Comparison of ENCODE assay signal across 8 mouse cellular contexts in genomic region chr6:113690400-113691083, GRCm38 (mm10). TPM values are rescaled to one million over a fixed set of nuclear protein-coding genes. Genes with fewer than 3 reads are reported as not detected.
DNase-seq lines count a peak whose midpoint lies in the region; ATAC-seq and TF ChIP-seq lines count a peak whose summit lies in the region.

No protein-coding gene starts in this region.

- peak overlapping the region; percentile 41 for H3K9ac ChIP-seq in ES-Bruce4 (ENCODE audit: low read depth, poor library complexity, severe bottlenecking)
- peak overlapping the region; percentile 17; the same call in 1 of the 2 replicates for H3K9ac ChIP-seq in forebrain, embryonic 14.5 days (ENCODE audit: low read length)
- peak overlapping the region; percentile 60 for H3K9ac ChIP-seq in intestine, embryonic 16.5 days (ENCODE audit: low read depth, low read length)

- H3K9me3 ChIP-seq in ES-Bruce4 (replicated peaks; ENCODE audit: control insufficient read depth, insufficient read depth, low read length, poor library complexity, severe bottlenecking) = no peaks in the 10 kb centered on the region
- no peaks in the 10 kb centered on the region for H3K9me3 ChIP-seq in forebrain, embryonic 14.5 days (replicated peaks; ENCODE audit: control insufficient read depth, low read length)
- H3K9me3 ChIP-seq in intestine, embryonic 16.5 days (ENCODE audit: control insufficient read depth, low read length) = no peaks in the 10 kb centered on the region

- peak overlapping the region; percentile 15; the same call in 1 of the 2 replicates for H3K4me3 ChIP-seq in ES-Bruce4 (ENCODE audit: low read depth, low read length)
- no peak overlapping the region for H3K4me3 ChIP-seq in forebrain, embryonic 14.5 days (ENCODE audit: low read depth, low read length)
- H3K4me3 ChIP-seq in intestine, embryonic 16.5 days (ENCODE audit: low read length) = peak overlapping the region; percentile 35
- H3K4me3 ChIP-seq in lung, adult 2 months (replicated peaks; ENCODE audit: extremely low read depth, low read depth, low read length) = peak overlapping the region; percentile 14
- H3K4me3 ChIP-seq in cerebellum, adult 2 months (replicated peaks; ENCODE audit: insufficient read depth, low read depth, low read length) = no peak overlapping the region

- peak overlapping the region; percentile 82 for H3K27ac ChIP-seq in ES-Bruce4 (ENCODE audit: insufficient read depth, low read length)
- no peak overlapping the region for H3K27ac ChIP-seq in forebrain, embryonic 14.5 days (ENCODE audit: low read depth, low read length)
- peak overlapping the region; percentile 98 for H3K27ac ChIP-seq in intestine, embryonic 16.5 days (ENCODE audit: low read length)
- no peak overlapping the region for H3K27ac ChIP-seq in cerebellum, adult 2 months (ENCODE audit: insufficient read depth, low read length)

- 18% methylated on average over 14 of the region's 14 CpGs for WGBS in forebrain, embryonic 14.5 days
- 2% methylated on average over 14 of the region's 14 CpGs for WGBS in intestine, embryonic 16.5 days
- WGBS in lung, adult 2 months = 10% methylated on average over 14 of the region's 14 CpGs
- WGBS in cerebellum, adult 2 months = 25% methylated on average over 14 of the region's 14 CpGs

- H3K4me2 ChIP-seq in forebrain, embryonic 14.5 days (ENCODE audit: low read length) = no peak overlapping the region
- peak overlapping the region; percentile 51 for H3K4me2 ChIP-seq in intestine, embryonic 16.5 days (ENCODE audit: low read depth, low read length)

- no peak for TF ChIP-seq POLR2A in ES-Bruce4 (IDR thresholded peaks at IDR 0.05; ENCODE audit: insufficient read depth, low read length)
- no peak for TF ChIP-seq POLR2A in lung, adult 2 months (IDR thresholded peaks at IDR 0.05; ENCODE audit: borderline replicate concordance, extremely low read depth, low read depth, low read length)
- no peak for TF ChIP-seq POLR2A in cerebellum, adult 2 months (IDR thresholded peaks at IDR 0.05; ENCODE audit: borderline replicate concordance, insufficient read depth, low read length)

- ATAC-seq in forebrain, embryonic 14.5 days = no peak
- ATAC-seq in intestine, embryonic 16.5 days = peak; percentile 86

- H3K4me1 ChIP-seq in ES-Bruce4 (ENCODE audit: control insufficient read depth, insufficient read depth, low read length) = peaks cover 4% of the 10 kb centered on the region
- no peaks in the 10 kb centered on the region for H3K4me1 ChIP-seq in forebrain, embryonic 14.5 days (ENCODE audit: control insufficient read depth, insufficient read depth, low read length)
- H3K4me1 ChIP-seq in intestine, embryonic 16.5 days (ENCODE audit: control insufficient read depth, insufficient read depth, low read length) = peaks cover 21% of the 10 kb centered on the region
- peaks cover 9% of the 10 kb centered on the region for H3K4me1 ChIP-seq in lung, adult 2 months (ENCODE audit: control insufficient read depth, insufficient read depth, low read length)
- peaks cover 6% of the 10 kb centered on the region; the same call in 1 of the 2 replicates for H3K4me1 ChIP-seq in cerebellum, adult 2 months (ENCODE audit: control insufficient read depth, insufficient read depth, low read length)

- H3K36me3 ChIP-seq in ES-Bruce4 (ENCODE audit: control insufficient read depth, insufficient read depth, low read length, poor library complexity, severe bottlenecking) = no peaks in the 10 kb centered on the region
- H3K36me3 ChIP-seq in forebrain, embryonic 14.5 days (ENCODE audit: control insufficient read depth, insufficient read depth, low read length) = no peaks in the 10 kb centered on the region
- H3K36me3 ChIP-seq in intestine, embryonic 16.5 days (ENCODE audit: control insufficient read depth, insufficient read depth, low read length) = no peaks in the 10 kb centered on the region

- peak; percentile 84 for DNase-seq in adrenal gland, adult 2 months
- no peak for DNase-seq in forebrain, embryonic 14.5 days (ENCODE audit: low spot score)
- peak; percentile 71 for DNase-seq in lung, adult 2 months
- peak; percentile 33 for DNase-seq in retina, embryonic 14.5 days (ENCODE audit: low spot score)
- no peak for DNase-seq in left cerebral cortex, adult 11 months (ENCODE audit: low spot score)
- DNase-seq in cerebellum, adult 2 months = no peak

- H3K27me3 ChIP-seq in ES-Bruce4 (ENCODE audit: control insufficient read depth, insufficient read depth, low read length, poor library complexity, severe bottlenecking) = no peaks in the 10 kb centered on the region
- H3K27me3 ChIP-seq in forebrain, embryonic 14.5 days (replicated peaks; ENCODE audit: control insufficient read depth, insufficient read depth, low read length) = no peaks in the 10 kb centered on the region
- no peaks in the 10 kb centered on the region for H3K27me3 ChIP-seq in intestine, embryonic 16.5 days (replicated peaks; ENCODE audit: control insufficient read depth, insufficient read depth, low read length)
- H3K27me3 ChIP-seq in cerebellum, adult 2 months (ENCODE audit: control insufficient read depth, insufficient read depth, low read length) = no peaks in the 10 kb centered on the region

- no peak for TF ChIP-seq CTCF in ES-Bruce4 (IDR thresholded peaks at IDR 0.05; ENCODE audit: low read depth, low read length)
- TF ChIP-seq CTCF in lung, adult 2 months (IDR thresholded peaks at IDR 0.05; ENCODE audit: insufficient read depth, low read length) = no peak
- TF ChIP-seq CTCF in cerebellum, adult 2 months (IDR thresholded peaks at IDR 0.05; ENCODE audit: borderline replicate concordance, insufficient read depth, low read depth, low read length) = no peak

- peak; percentile 88 for TF ChIP-seq EP300 in ES-Bruce4 (IDR thresholded peaks at IDR 0.05; ENCODE audit: insufficient read depth, low read depth, low read length)

RNA-seq across cellular contexts. Expression of gene Tatdn2, which starts 6.3 kb away (rescaled TPM):
- 39.7 and 42.2 TPM in 2 replicates for polyA plus RNA-seq in ES-Bruce4 (2011; ENCODE audit: insufficient read depth, insufficient read length, low read depth, missing spikeins)
- 10 to 100 TPM; 44.7 to 56.3 TPM for total RNA-seq in adrenal gland, adult 2 months (2021)
- polyA plus RNA-seq in adrenal gland, adult 2 months (2012; rRNA removed) = 16.3 and 19.0 TPM in 2 replicates
- 1.1 and 1.6 TPM in 2 replicates for polyA plus RNA-seq in forebrain, embryonic 14.5 days (2014; fragmentation: Nextera tagmentation; extraction: Ambion mirVana)
- polyA plus RNA-seq in intestine, embryonic 16.5 days (2015; fragmentation: Nextera tagmentation; extraction: Ambion mirVana) = 0.60 and 0.65 TPM in 2 replicates
- 21.0 and 24.5 TPM in 2 replicates for polyA plus RNA-seq in lung, adult 2 months (2012; rRNA removed)
- polyA plus RNA-seq in cerebellum, adult 2 months (2012; rRNA removed) = 28.9 and 31.0 TPM in 2 replicates

RNA-seq across cellular contexts. Expression of gene Ghrl, which starts 29.1 kb away (rescaled TPM):
- 2.0 TPM in 1 of 2 replicates, not detected in the other for polyA plus RNA-seq in ES-Bruce4 (2011; ENCODE audit: insufficient read depth, insufficient read length, low read depth, missing spikeins)
- total RNA-seq in adrenal gland, adult 2 months (2021) = not detected
- polyA plus RNA-seq in adrenal gland, adult 2 months (2012; rRNA removed) = 0.35 TPM in 1 of 2 replicates, not detected in the other
- polyA plus RNA-seq in forebrain, embryonic 14.5 days (2014; fragmentation: Nextera tagmentation; extraction: Ambion mirVana) = 0.54 and 0.66 TPM in 2 replicates
- polyA plus RNA-seq in intestine, embryonic 16.5 days (2015; fragmentation: Nextera tagmentation; extraction: Ambion mirVana) = 169 and 177 TPM in 2 replicates
- polyA plus RNA-seq in lung, adult 2 months (2012; rRNA removed) = 1.8 and 2.0 TPM in 2 replicates
- 0.73 and 1.4 TPM in 2 replicates for polyA plus RNA-seq in cerebellum, adult 2 months (2012; rRNA removed)

RNA-seq across cellular contexts. Expression of gene Sec13, which starts 50.0 kb away (rescaled TPM):
- polyA plus RNA-seq in ES-Bruce4 (2011; ENCODE audit: insufficient read depth, insufficient read length, low read depth, missing spikeins) = 97.2 and 104 TPM in 2 replicates
- 100 to 1,000 TPM; 106 to 127 TPM for total RNA-seq in adrenal gland, adult 2 months (2021)
- 68.8 and 83.0 TPM in 2 replicates for polyA plus RNA-seq in adrenal gland, adult 2 months (2012; rRNA removed)
- polyA plus RNA-seq in forebrain, embryonic 14.5 days (2014; fragmentation: Nextera tagmentation; extraction: Ambion mirVana) = 288 and 299 TPM in 2 replicates
- 307 and 317 TPM in 2 replicates for polyA plus RNA-seq in intestine, embryonic 16.5 days (2015; fragmentation: Nextera tagmentation; extraction: Ambion mirVana)
- 98.2 and 115 TPM in 2 replicates for polyA plus RNA-seq in lung, adult 2 months (2012; rRNA removed)
- 108 and 114 TPM in 2 replicates for polyA plus RNA-seq in cerebellum, adult 2 months (2012; rRNA removed)

RNA-seq across cellular contexts. Expression of gene Irak2, which starts 52.3 kb away (rescaled TPM):
- 6.6 and 10.1 TPM in 2 replicates for polyA plus RNA-seq in ES-Bruce4 (2011; ENCODE audit: insufficient read depth, insufficient read length, low read depth, missing spikeins)
- total RNA-seq in adrenal gland, adult 2 months (2021) = 10 to 100 TPM; 22.4 to 23.6 TPM
- polyA plus RNA-seq in adrenal gland, adult 2 months (2012; rRNA removed) = 17.4 and 20.0 TPM in 2 replicates
- polyA plus RNA-seq in forebrain, embryonic 14.5 days (2014; fragmentation: Nextera tagmentation; extraction: Ambion mirVana) = 0.68 and 0.90 TPM in 2 replicates
- 15.4 and 19.8 TPM in 2 replicates for polyA plus RNA-seq in intestine, embryonic 16.5 days (2015; fragmentation: Nextera tagmentation; extraction: Ambion mirVana)
- polyA plus RNA-seq in lung, adult 2 months (2012; rRNA removed) = 48.8 and 53.8 TPM in 2 replicates
- polyA plus RNA-seq in cerebellum, adult 2 months (2012; rRNA removed) = 15.5 and 19.5 TPM in 2 replicates

Comparison
In these comparisons a context has a peak if more than half of its experiments do, and no peak if none do; other contexts are left out.
1. H3K27ac ChIP-seq: peak in ES-Bruce4 (single experiment) and intestine, embryonic 16.5 days (single experiment); none in forebrain, embryonic 14.5 days (single experiment) and cerebellum, adult 2 months (single experiment).
2. H3K4me3 ChIP-seq: peak in ES-Bruce4 (single experiment), intestine, embryonic 16.5 days (single experiment) and lung, adult 2 months (single experiment); none in forebrain, embryonic 14.5 days (single experiment) and cerebellum, adult 2 months (single experiment).
3. DNase-seq: peak in adrenal gland, adult 2 months (single experiment), lung, adult 2 months (single experiment) and retina, embryonic 14.5 days (single experiment); none in forebrain, embryonic 14.5 days (single experiment), left cerebral cortex, adult 11 months (single experiment) and cerebellum, adult 2 months (0 of 2).
4. RNA of gene Ghrl, which starts 29.1 kb away (polyA plus RNA-seq): 169 to 177 TPM in intestine, embryonic 16.5 days; 2.0 TPM in ES-Bruce4, 1.8 to 2.0 TPM in lung, adult 2 months, 0.73 to 1.4 TPM in cerebellum, adult 2 months, 0.54 to 0.66 TPM in forebrain, embryonic 14.5 days and 0.35 TPM in adrenal gland, adult 2 months; every median in the first group is over 10 times any median in the second.
5. Peak in every context shown above with its lines, with median percentiles within 50 percentile points of each other: H3K9ac ChIP-seq.